Mouse (Mus musculus) megakaryocyte, embryonic 14.5 days (primary cell): ENCODE results near the gene Aatf.

ENCODE experiments used
- FLI1 ChIP-seq: IDR thresholded peaks from 2 replicates; pipeline ENCODE4 v1.6.1; 2012; ENCODE audit warnings: low read length, inconsistent platforms, mixed read lengths
- GATA1 ChIP-seq: IDR thresholded peaks from 3 replicates; pipeline ENCODE4 v1.6.1; 2012; ENCODE audit warnings: mixed read lengths, low read length, inconsistent platforms, borderline replicate concordance

DNA sequence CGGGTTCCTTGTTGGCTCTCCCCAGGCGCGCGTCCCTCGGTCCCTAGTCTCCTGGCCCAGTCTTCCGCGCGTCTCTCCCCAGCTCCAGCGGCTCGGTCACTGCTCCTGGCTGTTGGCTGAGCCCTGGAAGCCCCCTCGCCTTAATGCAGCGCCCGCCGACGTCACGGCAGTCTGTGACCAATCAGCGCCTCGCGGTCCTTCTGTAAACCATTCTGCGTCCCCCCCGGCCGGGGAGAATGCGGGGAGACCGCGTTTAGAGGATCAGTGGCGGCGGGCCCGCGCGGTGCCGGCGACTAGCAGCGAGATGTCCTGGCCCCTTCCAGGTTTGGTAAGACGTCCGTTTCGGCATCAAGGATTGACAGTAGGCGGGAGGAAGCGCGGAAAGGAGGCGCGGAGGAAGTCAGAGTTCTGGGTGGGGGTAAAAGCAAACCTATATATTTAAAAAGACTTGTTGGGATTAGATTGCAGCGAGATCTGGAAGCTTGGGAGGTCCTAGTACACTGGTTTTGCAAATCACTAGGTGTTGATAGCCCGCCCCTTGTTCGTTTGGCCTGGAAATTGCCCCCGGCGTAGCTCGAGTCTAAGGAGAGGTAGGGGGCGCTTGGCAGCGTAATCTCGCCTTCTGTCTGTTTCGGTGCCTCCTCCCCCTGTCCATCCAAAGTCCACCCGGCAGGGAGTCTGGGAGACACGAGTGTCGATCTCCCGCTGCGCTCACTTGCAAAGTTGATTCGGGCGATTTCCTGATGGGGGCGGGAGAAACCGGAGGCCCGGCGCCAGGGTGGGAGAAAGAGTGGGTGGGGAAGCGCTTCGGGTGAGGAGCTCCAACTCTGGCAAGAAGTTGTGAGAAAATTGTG is 12.3 kb upstream of the Aatf start, which contains the start of gene Lhx1:
- TF ChIP-seq GATA1 (no peak), FLI1 (no peak)
